Mouse (Mus musculus) ES-Bruce4 (cell line): ENCODE results near the gene Dnah10. TPM values are rescaled to one million over a fixed set of nuclear protein-coding genes. Genes with fewer than 3 reads are reported as not detected.
A peak's percentile ranks its signal among the peaks of the same experiment; 100 is the strongest.

ENCODE experiments used
- H3K27ac ChIP-seq: 2 replicates; pipeline ENCODE4 v1.5.1; 2012; ENCODE audit warnings: low read length, inconsistent platforms; ENCODE audit not compliant: insufficient read depth
- H3K27me3 ChIP-seq: 2 replicates; pipeline ENCODE4 v1.6.1; 2012; ENCODE audit warnings: mild to moderate bottlenecking, low read length, inconsistent platforms; ENCODE audit not compliant: control insufficient read depth, poor library complexity, insufficient read depth, severe bottlenecking
- H3K36me3 ChIP-seq: 2 replicates; pipeline ENCODE4 v1.6.1; 2012; ENCODE audit warnings: inconsistent platforms, mild to moderate bottlenecking, low read length, moderate library complexity; ENCODE audit not compliant: control insufficient read depth, poor library complexity, insufficient read depth, severe bottlenecking
- H3K4me1 ChIP-seq: one replicate; pipeline ENCODE4 v1.8.1; 2011; ENCODE audit warnings: low read length; ENCODE audit not compliant: control insufficient read depth, insufficient read depth
- H3K4me3 ChIP-seq: 2 replicates; pipeline ENCODE4 v1.5.1; 2011; ENCODE audit warnings: low read depth, mild to moderate bottlenecking, low read length
- H3K9ac ChIP-seq: 2 replicates; pipeline ENCODE4 v1.6.1; 2012; ENCODE audit warnings: low read depth, mild to moderate bottlenecking, inconsistent platforms; ENCODE audit not compliant: poor library complexity, severe bottlenecking
- H3K9me3 ChIP-seq: replicated peaks from 2 replicates; pipeline ENCODE4 v1.6.1; 2012; ENCODE audit warnings: mild to moderate bottlenecking, low read length, inconsistent platforms; ENCODE audit not compliant: control insufficient read depth, poor library complexity, insufficient read depth, severe bottlenecking
- CTCF ChIP-seq: IDR thresholded peaks from one replicate; pipeline ENCODE4 v1.8.1; 2011; ENCODE audit warnings: low read depth, low read length
- EP300 ChIP-seq: IDR thresholded peaks from 2 replicates; pipeline ENCODE4 v1.6.1; 2011; ENCODE audit warnings: low read depth, low read length; ENCODE audit not compliant: insufficient read depth
- POLR2A ChIP-seq: IDR thresholded peaks from one replicate; pipeline ENCODE4 v1.8.1; 2011; ENCODE audit warnings: low read length; ENCODE audit not compliant: insufficient read depth
- polyA plus RNA-seq: library from polyadenylated mRNA; stranded (reverse); fragments of >200 nt; gene quantifications from 2 replicates; pipeline ENCODE4 v1.2.4, GENCODE M21; 2011; ENCODE audit warnings: low read depth; ENCODE audit not compliant: missing spikeins, insufficient read depth, insufficient read length

Dnah10 gene
- polyA plus RNA-seq = 0.73 and 2.3 TPM in 2 replicates

GRCm38 (mm10) chr5:124724997-124725396 is at the start of gene Dnah10:
Gene Dnah10, plus strand, starts transcription at chr5:124725085.
- Histone ChIP-seq H3K36me3 (no peaks in the 10 kb centered on the region), H3K27ac (no peak within 1 kb of the TSS), H3K27me3 (no peaks in the 10 kb centered on the region), H3K4me3 (peak within 1 kb of the TSS; percentile 45), H3K9ac (no peak within 1 kb of the TSS), H3K9me3 (no peaks in the 10 kb centered on the region), H3K4me1 (no peaks in the 10 kb centered on the region)
- TF ChIP-seq CTCF = no peak
- TF ChIP-seq POLR2A = no peak
- TF ChIP-seq EP300 = no peak

- no peaks in the 10 kb centered on the region for H3K4me1 ChIP-seq
- TF ChIP-seq CTCF (no peak), POLR2A (no peak), EP300 (no peak)
- H3K36me3 ChIP-seq = peaks cover 2% of the 10 kb centered on the region; the same call in 1 of the 2 replicates
- no peaks in the 10 kb centered on the region for H3K27me3 ChIP-seq
- H3K9me3 ChIP-seq = no peaks in the 10 kb centered on the region
- no peak overlapping the region for H3K4me3 ChIP-seq
- no peak overlapping the region for H3K9ac ChIP-seq
- H3K27ac ChIP-seq = no peak overlapping the region
Observed at GRCm38 (mm10) chr5:124713741-124714140, 11.1 kb upstream of the Dnah10 start.

DNA sequence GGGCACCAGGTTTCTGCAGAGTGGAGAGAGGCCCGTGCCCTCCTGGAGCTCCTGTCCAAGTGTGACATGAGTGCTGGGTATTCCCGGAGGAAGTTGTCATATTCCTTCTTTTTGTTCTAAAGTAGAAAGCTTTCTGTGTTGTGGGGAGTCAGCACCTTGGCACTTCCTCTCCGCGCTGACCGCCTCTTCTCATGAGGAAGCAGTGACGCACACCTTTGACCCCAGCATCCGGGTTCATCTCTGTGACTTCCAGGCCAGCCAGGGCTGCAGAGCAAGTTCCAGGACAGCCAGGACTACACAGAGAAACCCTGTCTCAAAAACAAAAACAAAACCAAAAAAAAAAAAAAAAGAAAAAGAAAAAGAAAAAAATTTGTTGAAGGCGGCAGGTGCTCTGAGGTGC is 9.8 kb upstream of the Dnah10 start:
- H3K4me1 ChIP-seq = no peaks in the 10 kb centered on the region
- no peaks in the 10 kb centered on the region for H3K9me3 ChIP-seq
- no peak overlapping the region for H3K9ac ChIP-seq
- no peak overlapping the region for H3K27ac ChIP-seq
- H3K27me3 ChIP-seq = no peaks in the 10 kb centered on the region
- no peak overlapping the region for H3K4me3 ChIP-seq
- H3K36me3 ChIP-seq = peaks cover 2% of the 10 kb centered on the region; the same call in 1 of the 2 replicates
- TF ChIP-seq CTCF (no peak), EP300 (no peak), POLR2A (no peak)

DNA sequence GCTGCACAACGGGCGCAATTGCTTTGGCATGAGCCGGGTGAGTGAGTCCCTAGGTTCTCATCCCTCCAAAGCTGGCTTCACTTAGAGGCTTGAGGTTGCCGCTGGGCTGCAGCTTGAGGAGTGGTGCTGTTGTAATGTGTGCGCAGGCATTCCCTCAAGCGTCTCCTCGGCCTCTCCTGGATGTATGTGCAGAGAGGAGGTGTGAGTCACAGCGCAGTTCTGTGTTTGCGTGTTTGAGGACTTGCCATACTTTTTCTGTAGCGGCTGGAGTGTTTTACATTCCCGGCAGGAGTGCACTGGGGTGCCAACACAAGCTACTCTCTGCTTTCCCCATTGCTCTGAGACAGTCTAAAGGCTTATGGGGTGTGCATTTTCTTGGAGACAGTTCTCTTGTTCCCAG is 6.9 kb upstream of the Dnah10 start:
- Histone ChIP-seq H3K27me3 (no peaks in the 10 kb centered on the region), H3K4me1 (no peaks in the 10 kb centered on the region), H3K9ac (no peak overlapping the region), H3K9me3 (no peaks in the 10 kb centered on the region), H3K36me3 (no peaks in the 10 kb centered on the region), H3K27ac (no peak overlapping the region), H3K4me3 (no peak overlapping the region)
- no peak for TF ChIP-seq EP300
- TF ChIP-seq POLR2A = no peak
- TF ChIP-seq CTCF = no peak

DNA sequence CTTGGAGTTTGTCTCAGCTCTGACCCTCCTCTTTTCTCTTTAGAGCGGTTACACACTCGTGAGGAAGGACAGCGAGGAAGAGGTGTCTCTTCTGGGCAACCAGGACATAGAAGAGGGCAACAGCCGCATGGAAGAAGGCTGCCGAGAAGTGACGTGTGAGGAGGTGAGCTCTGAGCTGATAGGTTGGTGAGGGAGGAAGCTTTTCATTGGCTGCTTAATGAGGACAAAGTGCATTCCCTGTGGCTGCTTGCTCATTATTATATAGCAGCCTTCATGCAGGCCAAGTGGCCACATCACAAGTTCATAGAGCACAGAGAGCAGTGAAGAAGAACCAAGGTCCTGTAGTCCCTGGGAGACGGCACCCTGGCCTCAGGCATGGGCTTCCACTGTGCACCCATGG is 6.5 kb upstream of the Dnah10 start:
- no peaks in the 10 kb centered on the region for H3K36me3 ChIP-seq
- no peaks in the 10 kb centered on the region for H3K9me3 ChIP-seq
- H3K9ac ChIP-seq = no peak overlapping the region
- no peaks in the 10 kb centered on the region for H3K27me3 ChIP-seq
- H3K4me1 ChIP-seq = no peaks in the 10 kb centered on the region
- TF ChIP-seq POLR2A (no peak), EP300 (no peak), CTCF (no peak)
- no peak overlapping the region for H3K4me3 ChIP-seq
- no peak overlapping the region for H3K27ac ChIP-seq

- no peaks in the 10 kb centered on the region for H3K27me3 ChIP-seq
- H3K4me3 ChIP-seq = no peak overlapping the region
- no peak overlapping the region for H3K27ac ChIP-seq
- TF ChIP-seq CTCF (no peak), EP300 (no peak), POLR2A (no peak)
- H3K9ac ChIP-seq = no peak overlapping the region
- H3K36me3 ChIP-seq = no peaks in the 10 kb centered on the region
- no peaks in the 10 kb centered on the region for H3K9me3 ChIP-seq
- H3K4me1 ChIP-seq = no peaks in the 10 kb centered on the region
Observed at GRCm38 (mm10) chr5:124723125-124723524, 1.8 kb upstream of the Dnah10 start.
